Mouse (Mus musculus) intestine, postnatal 0 days (tissue): ENCODE data around the gene Arhgap17. TPM values are rescaled to one million over a fixed set of nuclear protein-coding genes. Genes with fewer than 3 reads are reported as not detected.

Experiments
- ATAC-seq: fragments of 200-750 bp; cut with Nextera tagmentation; 2 replicates; pipeline ENCODE4 v1.8.0; 2017; ENCODE audit warnings: mild to moderate bottlenecking, moderate TSS enrichment, moderate library complexity
- H3K27ac ChIP-seq: fragments of 300-500 bp; sonication (generic); 2 replicates; pipeline ENCODE4 v1.5.1; 2014; ENCODE audit warnings: mild to moderate bottlenecking, low read depth, low read length, moderate library complexity
- H3K27me3 ChIP-seq: fragments of 300-500 bp; sonication (generic); replicated peaks from 2 replicates; pipeline ENCODE4 v1.6.1; 2014; ENCODE audit warnings: low read length, mixed read lengths; ENCODE audit not compliant: control insufficient read depth, insufficient read depth
- H3K36me3 ChIP-seq: fragments of 300-500 bp; sonication (generic); 2 replicates; pipeline ENCODE4 v1.6.1; 2014; ENCODE audit warnings: mild to moderate bottlenecking, moderate library complexity; ENCODE audit not compliant: control insufficient read depth, insufficient read depth
- H3K4me1 ChIP-seq: fragments of 300-500 bp; sonication (generic); replicated peaks from 2 replicates; pipeline ENCODE4 v1.6.1; 2014; ENCODE audit warnings: antibody characterized with exemption, low read length, mixed read lengths; ENCODE audit not compliant: control insufficient read depth, insufficient read depth
- H3K4me2 ChIP-seq: fragments of 300-500 bp; sonication (generic); replicated peaks from 2 replicates; pipeline ENCODE4 v1.6.1; 2014; ENCODE audit warnings: low read depth, mild to moderate bottlenecking, moderate library complexity
- H3K4me3 ChIP-seq: fragments of 300-500 bp; sonication (generic); 2 replicates; pipeline ENCODE4 v1.5.1; 2014; ENCODE audit warnings: low read depth, low read length
- H3K9ac ChIP-seq: fragments of 300-500 bp; sonication (generic); 2 replicates; pipeline ENCODE4 v1.6.1; 2014; ENCODE audit warnings: mild to moderate bottlenecking, low read depth, low read length
- H3K9me3 ChIP-seq: fragments of 300-500 bp; sonication (generic); 2 replicates; pipeline ENCODE4 v1.6.1; 2016; ENCODE audit warnings: mixed run types; ENCODE audit not compliant: control insufficient read depth
- CTCF ChIP-seq: sonication (generic); IDR thresholded peaks from 2 replicates; pipeline ENCODE4 v1.5.1; 2016; ENCODE audit warnings: low read depth, mild to moderate bottlenecking, control low read depth, antibody characterized with exemption, moderate library complexity
- WGBS: fragments of 180-500 bp; shearing (Covaris S2); extraction: QIAGEN DNeasy Blood & Tissue Kit; methylation state at CpG from one replicate; pipeline ENCODE4 v1.1.7; 2014; 5-methylcytosine and 5-hydroxymethylcytosine counted together
- polyA plus RNA-seq: library from polyadenylated mRNA; unstranded; fragments of >200 nt; fragmentation: Nextera tagmentation; extraction: Ambion mirVana; gene quantifications from 2 replicates; pipeline ENCODE4 v1.2.1, GENCODE M21; 2015

The Arhgap17 gene
- polyA plus RNA-seq, 1 experiment from 2014 or later: 18.0 TPM

GRCm38 (mm10) chr7:123240064-123240463 lies 129.7 kb downstream of the Arhgap17 start:
- no peak overlapping the region for H3K9ac ChIP-seq
- no peak overlapping the region for H3K4me3 ChIP-seq
- H3K9me3 ChIP-seq: no peaks in the 10 kb centered on the region
- no peaks in the 10 kb centered on the region; the same call in 1 of the 2 replicates for H3K36me3 ChIP-seq
- no peak for ATAC-seq
- TF ChIP-seq CTCF: no peak
- H3K4me1 ChIP-seq: no peaks in the 10 kb centered on the region
- H3K4me2 ChIP-seq: no peak overlapping the region
- WGBS: 71% methylated on average over 6 of the region's 6 CpGs
- H3K27ac ChIP-seq: no peak overlapping the region
- no peaks in the 10 kb centered on the region for H3K27me3 ChIP-seq

DNA sequence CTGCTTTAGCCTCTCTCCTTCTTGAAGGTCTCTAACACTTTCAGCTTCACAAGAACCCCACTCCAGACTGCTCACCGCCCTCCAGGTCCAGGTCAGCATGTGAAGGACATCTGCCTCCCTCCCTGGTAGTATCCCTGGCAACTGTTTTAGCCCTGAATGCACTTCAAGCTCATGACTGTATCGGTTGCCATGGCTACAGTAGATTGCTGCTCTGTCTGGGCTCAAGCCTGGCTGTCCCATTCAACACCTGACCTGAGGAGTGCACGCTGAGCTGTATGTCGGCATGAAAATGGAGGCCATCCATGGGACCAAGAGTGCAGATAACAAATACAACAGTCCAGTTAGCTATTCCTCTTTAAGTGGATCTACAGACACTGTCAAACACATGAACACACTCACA lies 131.1 kb downstream of the Arhgap17 start:
- no peak overlapping the region for H3K9ac ChIP-seq
- H3K27me3 ChIP-seq: no peaks in the 10 kb centered on the region
- 79% methylated on average over 4 of the region's 4 CpGs for WGBS
- no peak overlapping the region for H3K4me2 ChIP-seq
- no peak overlapping the region for H3K27ac ChIP-seq
- no peaks in the 10 kb centered on the region for H3K4me1 ChIP-seq
- H3K36me3 ChIP-seq: peaks cover 4% of the 10 kb centered on the region; the same call in 1 of the 2 replicates
- no peak for TF ChIP-seq CTCF
- no peak overlapping the region for H3K4me3 ChIP-seq
- no peak for ATAC-seq
- H3K9me3 ChIP-seq: no peaks in the 10 kb centered on the region

- TF ChIP-seq CTCF: no peak
- Histone ChIP-seq H3K4me1 (no peaks in the 10 kb centered on the region), H3K27ac (no peak overlapping the region), H3K9me3 (no peaks in the 10 kb centered on the region), H3K36me3 (peaks cover 4% of the 10 kb centered on the region; the same call in 1 of the 2 replicates), H3K9ac (no peak overlapping the region), H3K27me3 (no peaks in the 10 kb centered on the region), H3K4me2 (no peak overlapping the region), H3K4me3 (no peak overlapping the region)
- ATAC-seq: no peak
- 25% methylated on average over 4 of the region's 4 CpGs for WGBS
Observed at GRCm38 (mm10) chr7:123235449-123235848, 134.3 kb downstream of the Arhgap17 start.

Other genes starting within 250 kb of the Arhgap17 start
- gene Tnrc6a, start 246.0 kb downstream of the Arhgap17 start, polyA plus RNA-seq: 42.0 and 55.0 TPM in 2 replicates
- gene Slc5a11, start 155.1 kb downstream of the Arhgap17 start, polyA plus RNA-seq: 25.1 and 29.0 TPM in 2 replicates
- 36.2 and 41.5 TPM in 2 replicates for gene Lcmt1, start 131 bp downstream of the Arhgap17 start, polyA plus RNA-seq
- 23.1 and 30.8 TPM in 2 replicates for gene Aqp8, start 92.4 kb upstream of the Arhgap17 start, polyA plus RNA-seq
- gene Zkscan2, start 130.5 kb upstream of the Arhgap17 start, polyA plus RNA-seq: 0.31 and 0.38 TPM in 2 replicates